Mouse (Mus musculus) neural tube, embryonic 12.5 days (tissue): ENCODE data around the gene Trim63. TPM values are rescaled to one million over a fixed set of nuclear protein-coding genes. Genes with fewer than 3 reads are reported as not detected.

Experiments used
- ATAC-seq: fragments of 200-750 bp; cut with Nextera tagmentation; 2 replicates; pipeline ENCODE4 v1.8.0; 2017; ENCODE audit warnings: low read depth, mild to moderate bottlenecking, moderate TSS enrichment, moderate library complexity; ENCODE audit not compliant: low FRiP score
- H3K27ac ChIP-seq: fragments of 300-500 bp; sonication (generic); 2 replicates; pipeline ENCODE4 v1.5.1; 2016
- H3K27me3 ChIP-seq: fragments of 300-500 bp; sonication (generic); replicated peaks from 2 replicates; pipeline ENCODE4 v1.6.1; 2016; ENCODE audit warnings: mild to moderate bottlenecking
- H3K36me3 ChIP-seq: fragments of 300-500 bp; sonication (generic); 2 replicates; pipeline ENCODE4 v1.6.1; 2016; ENCODE audit warnings: mild to moderate bottlenecking
- H3K4me1 ChIP-seq: fragments of 300-500 bp; sonication (generic); 2 replicates; pipeline ENCODE4 v1.6.1; 2016
- H3K4me2 ChIP-seq: fragments of 300-500 bp; sonication (generic); replicated peaks from 2 replicates; pipeline ENCODE4 v1.6.1; 2016; ENCODE audit warnings: mild to moderate bottlenecking
- H3K4me3 ChIP-seq: fragments of 300-500 bp; sonication (generic); 2 replicates; pipeline ENCODE4 v1.5.1; 2016
- H3K9ac ChIP-seq: fragments of 300-500 bp; sonication (generic); 2 replicates; pipeline ENCODE4 v1.6.1; 2016; ENCODE audit warnings: mild to moderate bottlenecking
- H3K9me3 ChIP-seq: fragments of 300-500 bp; sonication (generic); 2 replicates; pipeline ENCODE4 v1.6.1; 2016; ENCODE audit warnings: mild to moderate bottlenecking
- WGBS: fragments of 180-500 bp; shearing (Covaris S2); methylation state at CpG from one replicate; pipeline ENCODE4 v1.1.7; 2016; 5-methylcytosine and 5-hydroxymethylcytosine counted together
- polyA plus RNA-seq: library from polyadenylated mRNA; unstranded; fragments of >200 nt; fragmentation: Nextera tagmentation; extraction: Ambion mirVana; gene quantifications from 2 replicates; pipeline ENCODE4 v1.2.1, GENCODE M21; 2016

Trim63 gene
- polyA plus RNA-seq, 1 experiment from 2014 or later, result 2.9 TPM

- Histone ChIP-seq H3K4me3 (no peak overlapping the region), H3K9ac (no peak overlapping the region), H3K4me1 (peaks cover 7% of the 10 kb centered on the region), H3K9me3 (no peaks in the 10 kb centered on the region), H3K4me2 (no peak overlapping the region), H3K36me3 (no peaks in the 10 kb centered on the region), H3K27me3 (no peaks in the 10 kb centered on the region), H3K27ac (no peak overlapping the region)
- 92% methylated on average over 2 of the region's 2 CpGs for WGBS
- no peak for ATAC-seq
Measured at GRCm38 (mm10) chr4:134306963-134307362, 8.0 kb upstream of the Trim63 start.

GRCm38 (mm10) chr4:134307367-134308072, 7.4 kb upstream of the Trim63 start:
- Histone ChIP-seq H3K9ac (no peak overlapping the region), H3K4me3 (no peak overlapping the region), H3K27me3 (no peaks in the 10 kb centered on the region), H3K9me3 (no peaks in the 10 kb centered on the region), H3K4me1 (peaks cover 7% of the 10 kb centered on the region), H3K27ac (no peak overlapping the region), H3K36me3 (no peaks in the 10 kb centered on the region), H3K4me2 (0 out of 2 replicates have a peak overlapping the region, but pooled peaks have one; percentile 25)
- no peak for ATAC-seq
- WGBS, result 26% methylated on average over 12 of the region's 12 CpGs

GRCm38 (mm10) chr4:134310106-134310505, 4.8 kb upstream of the Trim63 start:
- Histone ChIP-seq H3K4me2 (no peak overlapping the region), H3K9ac (no peak overlapping the region), H3K4me1 (peaks cover 10% of the 10 kb centered on the region), H3K9me3 (peaks cover 3% of the 10 kb centered on the region; the same call in 1 of the 2 replicates), H3K27ac (no peak overlapping the region), H3K27me3 (no peaks in the 10 kb centered on the region), H3K36me3 (no peaks in the 10 kb centered on the region), H3K4me3 (no peak overlapping the region)
- no peak for ATAC-seq
- 91% methylated on average over 7 of the region's 7 CpGs for WGBS

GRCm38 (mm10) chr4:134310656-134311055, 4.3 kb upstream of the Trim63 start:
- no peaks in the 10 kb centered on the region for H3K36me3 ChIP-seq
- no peak overlapping the region for H3K4me3 ChIP-seq
- no peaks in the 10 kb centered on the region for H3K27me3 ChIP-seq
- 89% methylated on average over 9 of the region's 9 CpGs for WGBS
- H3K4me2 ChIP-seq, result no peak overlapping the region
- H3K27ac ChIP-seq, result no peak overlapping the region
- ATAC-seq, result no peak
- H3K4me1 ChIP-seq, result peaks cover 15% of the 10 kb centered on the region
- H3K9me3 ChIP-seq, result peaks cover 3% of the 10 kb centered on the region; the same call in 1 of the 2 replicates
- no peak overlapping the region for H3K9ac ChIP-seq

GRCm38 (mm10) chr4:134311784-134312183, 3.1 kb upstream of the Trim63 start:
- Histone ChIP-seq H3K27me3 (no peaks in the 10 kb centered on the region), H3K4me1 (peaks cover 15% of the 10 kb centered on the region), H3K4me3 (no peak overlapping the region), H3K9ac (no peak overlapping the region), H3K27ac (no peak overlapping the region), H3K36me3 (no peaks in the 10 kb centered on the region), H3K4me2 (no peak overlapping the region), H3K9me3 (peaks cover 3% of the 10 kb centered on the region; the same call in 1 of the 2 replicates)
- 88% methylated on average over 9 of the region's 9 CpGs for WGBS
- ATAC-seq, result no peak

- Histone ChIP-seq H3K4me3 (no peak overlapping the region), H3K36me3 (no peaks in the 10 kb centered on the region), H3K4me2 (no peak overlapping the region), H3K9me3 (peaks cover 3% of the 10 kb centered on the region; the same call in 1 of the 2 replicates), H3K27me3 (no peaks in the 10 kb centered on the region), H3K27ac (no peak overlapping the region), H3K9ac (no peak overlapping the region), H3K4me1 (peaks cover 11% of the 10 kb centered on the region)
- no peak for ATAC-seq
- 97% methylated on average over 5 of the region's 5 CpGs for WGBS
Measured at GRCm38 (mm10) chr4:134312341-134312740, 2.6 kb upstream of the Trim63 start.

- ATAC-seq, result no peak
- H3K4me1 ChIP-seq, result peaks cover 8% of the 10 kb centered on the region; the same call in 1 of the 2 replicates
- H3K9me3 ChIP-seq, result peaks cover 3% of the 10 kb centered on the region; the same call in 1 of the 2 replicates
- H3K36me3 ChIP-seq, result no peaks in the 10 kb centered on the region
- 97% methylated on average over 6 of the region's 6 CpGs for WGBS
- H3K4me2 ChIP-seq, result no peak overlapping the region
- no peak overlapping the region for H3K27ac ChIP-seq
- no peaks in the 10 kb centered on the region for H3K27me3 ChIP-seq
- no peak overlapping the region for H3K4me3 ChIP-seq
- no peak overlapping the region for H3K9ac ChIP-seq
Measured at GRCm38 (mm10) chr4:134312901-134313300, 2.0 kb upstream of the Trim63 start.

- ATAC-seq, result no peak
- Histone ChIP-seq H3K4me1 (peaks cover 8% of the 10 kb centered on the region; the same call in 1 of the 2 replicates), H3K36me3 (no peaks in the 10 kb centered on the region), H3K27ac (no peak overlapping the region), H3K4me3 (no peak overlapping the region), H3K27me3 (no peaks in the 10 kb centered on the region), H3K9me3 (peaks cover 3% of the 10 kb centered on the region; the same call in 1 of the 2 replicates), H3K9ac (no peak overlapping the region), H3K4me2 (no peak overlapping the region)
- 78% methylated on average over 4 of the region's 4 CpGs for WGBS
Measured at GRCm38 (mm10) chr4:134314081-134314655, 752 bp upstream of the Trim63 start.

GRCm38 (mm10) chr4:134315470-134315869, 550 bp downstream of the Trim63 start:
- Histone ChIP-seq H3K4me1 (peaks cover 8% of the 10 kb centered on the region; the same call in 1 of the 2 replicates), H3K4me2 (peak overlapping the region; percentile 14; the same call in 1 of the 2 replicates), H3K36me3 (no peaks in the 10 kb centered on the region), H3K27me3 (no peaks in the 10 kb centered on the region), H3K4me3 (no peak overlapping the region), H3K9me3 (peaks cover 3% of the 10 kb centered on the region; the same call in 1 of the 2 replicates), H3K27ac (no peak overlapping the region), H3K9ac (no peak overlapping the region)
- no peak for ATAC-seq
- 75% methylated on average over 9 of the region's 9 CpGs for WGBS

GRCm38 (mm10) chr4:134316390-134316789, 1.5 kb downstream of the Trim63 start:
- H3K27me3 ChIP-seq, result no peaks in the 10 kb centered on the region
- no peak for ATAC-seq
- H3K4me2 ChIP-seq, result no peak overlapping the region
- WGBS, result 57% methylated on average over 16 of the region's 16 CpGs
- no peak overlapping the region for H3K27ac ChIP-seq
- no peaks in the 10 kb centered on the region for H3K36me3 ChIP-seq
- peaks cover 8% of the 10 kb centered on the region; the same call in 1 of the 2 replicates for H3K4me1 ChIP-seq
- peaks cover 3% of the 10 kb centered on the region; the same call in 1 of the 2 replicates for H3K9me3 ChIP-seq
- H3K4me3 ChIP-seq, result no peak overlapping the region
- H3K9ac ChIP-seq, result no peak overlapping the region

GRCm38 (mm10) chr4:134319074-134319473, 4.2 kb downstream of the Trim63 start:
- H3K4me1 ChIP-seq, result peaks cover 8% of the 10 kb centered on the region; the same call in 1 of the 2 replicates
- no peak overlapping the region for H3K9ac ChIP-seq
- H3K9me3 ChIP-seq, result no peaks in the 10 kb centered on the region
- no peaks in the 10 kb centered on the region for H3K36me3 ChIP-seq
- no peak overlapping the region for H3K4me2 ChIP-seq
- no peaks in the 10 kb centered on the region for H3K27me3 ChIP-seq
- WGBS, result 89% methylated on average over 5 of the region's 5 CpGs
- no peak overlapping the region for H3K4me3 ChIP-seq
- ATAC-seq, result no peak
- H3K27ac ChIP-seq, result no peak overlapping the region

GRCm38 (mm10) chr4:134319674-134320073, 4.8 kb downstream of the Trim63 start:
- Histone ChIP-seq H3K27me3 (no peaks in the 10 kb centered on the region), H3K27ac (no peak overlapping the region), H3K9ac (no peak overlapping the region), H3K4me3 (no peak overlapping the region), H3K9me3 (no peaks in the 10 kb centered on the region), H3K4me2 (no peak overlapping the region), H3K36me3 (no peaks in the 10 kb centered on the region), H3K4me1 (peaks cover 8% of the 10 kb centered on the region; the same call in 1 of the 2 replicates)
- WGBS, result 81% methylated on average over 5 of the region's 5 CpGs
- ATAC-seq, result no peak
